In genomic region chr4:45799956-45800537, GRCm38 (mm10) we compare ENCODE assay signal across 18 mouse cellular contexts. TPM values are rescaled to one million over a fixed set of nuclear protein-coding genes. Genes with fewer than 3 reads are reported as not detected.
DNase-seq lines count a peak whose midpoint lies in the region; ATAC-seq and TF ChIP-seq lines count a peak whose summit lies in the region.
"Had no signal": no experiment of that assay in that cellular context is flagged by ENCODE, and none has a peak within 500 bp of the region (broad histone marks: within the 10 kb centered on the region; RNA-seq: fewer than 3 reads in every experiment).

No protein-coding gene starts in this region.

- TF ChIP-seq POLR2A in ES-Bruce4 (IDR thresholded peaks at IDR 0.05; ENCODE audit: insufficient read depth, low read length), result no peak

- intact Hi-C loops in heart, postnatal 25 days (cut with DNase I), result no loop called here

- peaks cover 26% of the 10 kb centered on the region for H3K36me3 ChIP-seq in heart, postnatal 0 days (replicated peaks; ENCODE audit: control insufficient read depth, insufficient read depth, low read length)
- peaks cover 6% of the 10 kb centered on the region; the same call in 1 of the 2 replicates for H3K36me3 ChIP-seq in ES-Bruce4 (ENCODE audit: control insufficient read depth, insufficient read depth, low read length, poor library complexity, severe bottlenecking)
- H3K36me3 ChIP-seq in liver, embryonic 15.5 days (replicated peaks), result 0 out of 2 replicates have a peak, but pooled peaks cover 5% of the 10 kb centered on the region
- H3K36me3 ChIP-seq: embryonic facial prominence, embryonic 12.5 days; G1E had no signal

- no peak for TF ChIP-seq EP300 in heart, postnatal 0 days (IDR thresholded peaks at IDR 0.05; ENCODE audit: low read depth)
- TF ChIP-seq EP300 in ES-Bruce4 (IDR thresholded peaks at IDR 0.05; ENCODE audit: insufficient read depth, low read depth, low read length), result no peak

- no peak overlapping the region for H3K9ac ChIP-seq in heart, postnatal 0 days (replicated peaks; ENCODE audit: low read depth, low read length)
- no peak overlapping the region for H3K9ac ChIP-seq in ES-Bruce4 (ENCODE audit: low read depth, poor library complexity, severe bottlenecking)
- no peak overlapping the region for H3K9ac ChIP-seq in liver, embryonic 15.5 days

- H3K4me1 ChIP-seq in heart, postnatal 0 days (ENCODE audit: control insufficient read depth, insufficient read depth), result peaks cover 22% of the 10 kb centered on the region
- H3K4me1 ChIP-seq in ES-Bruce4 (ENCODE audit: control insufficient read depth, insufficient read depth, low read length), result peaks cover 5% of the 10 kb centered on the region
- peaks cover 14% of the 10 kb centered on the region for H3K4me1 ChIP-seq in liver, embryonic 15.5 days (replicated peaks)

- no peak for ATAC-seq in heart, postnatal 0 days (ENCODE audit: insufficient read depth, low read depth)
- ATAC-seq in liver, embryonic 15.5 days (ENCODE audit: insufficient read depth), result no peak
- ATAC-seq: activated CD4-positive, CD25-positive, alpha-beta regulatory T cell, adult 4 months had no signal

- no peaks in the 10 kb centered on the region for H3K9me3 ChIP-seq in heart, postnatal 0 days (replicated peaks; ENCODE audit: control insufficient read depth, low read length)
- no peaks in the 10 kb centered on the region for H3K9me3 ChIP-seq in ES-Bruce4 (replicated peaks; ENCODE audit: control insufficient read depth, insufficient read depth, low read length, poor library complexity, severe bottlenecking)
- H3K9me3 ChIP-seq in liver, embryonic 15.5 days (replicated peaks), result no peaks in the 10 kb centered on the region
- H3K9me3 ChIP-seq: embryonic facial prominence, embryonic 12.5 days; G1E had no signal

- 29% methylated on average over 3 of the region's 3 CpGs for WGBS in heart, postnatal 0 days
- 19% methylated on average over 3 of the region's 3 CpGs for WGBS in liver, embryonic 15.5 days (ENCODE audit: insufficient replicate concordance)

- no peaks in the 10 kb centered on the region for H3K27me3 ChIP-seq in heart, postnatal 0 days (ENCODE audit: control insufficient read depth, insufficient read depth, low read length)
- H3K27me3 ChIP-seq in ES-Bruce4 (ENCODE audit: control insufficient read depth, insufficient read depth, low read length, poor library complexity, severe bottlenecking), result no peaks in the 10 kb centered on the region
- H3K27me3 ChIP-seq in liver, embryonic 15.5 days, result peaks cover 19% of the 10 kb centered on the region; the same call in 1 of the 2 replicates

- H3K4me2 ChIP-seq in heart, postnatal 0 days (ENCODE audit: low read depth, low read length), result peak overlapping the region; percentile 81
- peak overlapping the region; percentile 63 for H3K4me2 ChIP-seq in liver, embryonic 15.5 days

- H3K4me3 ChIP-seq in heart, postnatal 0 days (ENCODE audit: low read depth, low read length), result peak overlapping the region; percentile 53; the same call in 1 of the 2 replicates
- H3K4me3 ChIP-seq in ES-Bruce4 (ENCODE audit: low read depth, low read length), result no peak overlapping the region
- H3K4me3 ChIP-seq in liver, embryonic 15.5 days (replicated peaks), result peak overlapping the region; percentile 29

- peak overlapping the region; percentile 80 for H3K27ac ChIP-seq in heart, postnatal 0 days (ENCODE audit: low read depth)
- H3K27ac ChIP-seq in ES-Bruce4 (ENCODE audit: insufficient read depth, low read length), result peak overlapping the region; percentile 24; the same call in 1 of the 2 replicates
- H3K27ac ChIP-seq in liver, embryonic 15.5 days (replicated peaks), result peak overlapping the region; percentile 67
- H3K27ac ChIP-seq: embryonic facial prominence, embryonic 12.5 days had no signal

- TF ChIP-seq CTCF in heart, postnatal 0 days (IDR thresholded peaks at IDR 0.05; ENCODE audit: low read depth), result no peak
- TF ChIP-seq CTCF in ES-Bruce4 (IDR thresholded peaks at IDR 0.05; ENCODE audit: low read depth, low read length), result no peak

- peak; percentile 10 for DNase-seq in adrenal gland, postnatal 10 days
- DNase-seq in adrenal gland, adult 8-10 months, result no peak
- no peak for DNase-seq in heart, postnatal 0 days (ENCODE audit: low spot score)
- no peak for DNase-seq in heart, postnatal 25 days (ENCODE audit: low spot score)
- no peak for DNase-seq in frontal cortex, postnatal 14 days (ENCODE audit: low spot score in 2 of 2)
- no peak for DNase-seq in thymus, postnatal 36 days
- DNase-seq: cerebellum, postnatal 25 days; kidney, adult 8-10 months; lung, postnatal 36 days had no signal

RNA-seq across cellular contexts. Expression of gene Aldh1b1, which starts 1.2 kb away (rescaled TPM):
- total RNA-seq in adrenal gland, postnatal 10 days (2021), result 10 to 100 TPM; 22.1 to 28.1 TPM
- 10 to 100 TPM; 39.2 to 46.2 (median 41.9) TPM for total RNA-seq in adrenal gland, adult 8-10 months (2022)
- total RNA-seq in heart, postnatal 0 days (2014; rRNA removed; ENCODE audit: low replicate concordance), result 238 and 284 TPM in 2 replicates
- 200 and 211 TPM in 2 replicates for polyA plus RNA-seq in heart, postnatal 0 days (2015; fragmentation: Nextera tagmentation; extraction: Ambion mirVana)
- 10 to 100 TPM; 16.0 to 17.5 TPM for total RNA-seq in heart, postnatal 25 days (2021)
- polyA plus RNA-seq in ES-Bruce4 (2011; ENCODE audit: insufficient read depth, insufficient read length, low read depth, missing spikeins), result 9.3 and 15.9 TPM in 2 replicates
- polyA plus RNA-seq in liver, embryonic 15.5 days (2015; fragmentation: Nextera tagmentation; extraction: Ambion mirVana), result 84.6 and 101 TPM in 2 replicates
- polyA plus RNA-seq: G1E had no signal

RNA-seq across cellular contexts. Expression of gene Igfbpl1, which starts 26.7 kb away (rescaled TPM):
- under 1 TPM in 1 of 2 experiments, not detected in 1; 0.12 TPM for total RNA-seq in adrenal gland, postnatal 10 days (2021)
- total RNA-seq in adrenal gland, adult 8-10 months (2022), result under 1 TPM; 0.20 to 0.67 (median 0.26) TPM
- 9.3 and 9.7 TPM in 2 replicates for total RNA-seq in heart, postnatal 0 days (2014; rRNA removed; ENCODE audit: low replicate concordance)
- 1.6 and 2.0 TPM in 2 replicates for polyA plus RNA-seq in heart, postnatal 0 days (2015; fragmentation: Nextera tagmentation; extraction: Ambion mirVana)
- 1 to 10 TPM in 1 of 2 experiments, under 1 TPM in 1; 0.83 to 1.6 TPM for total RNA-seq in heart, postnatal 25 days (2021)
- polyA plus RNA-seq in ES-Bruce4 (2011; ENCODE audit: insufficient read depth, insufficient read length, low read depth, missing spikeins), result 2.3 and 4.1 TPM in 2 replicates
- not detected in 2 replicates for polyA plus RNA-seq in liver, embryonic 15.5 days (2015; fragmentation: Nextera tagmentation; extraction: Ambion mirVana)
- total RNA-seq: monocyte, adult 5-6 weeks had no signal
- polyA plus RNA-seq: activated CD4-positive, CD25-positive, alpha-beta regulatory T cell, adult 4 months; G1E; spleen, adult 2 months; thymus, postnatal 0 days had no signal

RNA-seq across cellular contexts. Expression of gene Stra6l, which starts 48.4 kb away (rescaled TPM):
- 1 to 10 TPM; 4.8 to 8.1 TPM for total RNA-seq in adrenal gland, postnatal 10 days (2021)
- total RNA-seq in adrenal gland, adult 8-10 months (2022), result under 1 TPM; 0.31 to 0.58 (median 0.49) TPM
- 0.19 TPM in 1 of 2 replicates, not detected in the other for total RNA-seq in heart, postnatal 0 days (2014; rRNA removed; ENCODE audit: low replicate concordance)
- polyA plus RNA-seq in heart, postnatal 0 days (2015; fragmentation: Nextera tagmentation; extraction: Ambion mirVana), result 0.12 and 0.18 TPM in 2 replicates
- total RNA-seq in heart, postnatal 25 days (2021), result not detected
- polyA plus RNA-seq in ES-Bruce4 (2011; ENCODE audit: insufficient read depth, insufficient read length, low read depth, missing spikeins), result 0.84 and 1.0 TPM in 2 replicates
- polyA plus RNA-seq in liver, embryonic 15.5 days (2015; fragmentation: Nextera tagmentation; extraction: Ambion mirVana), result 5.9 and 7.2 TPM in 2 replicates
- total RNA-seq: layer of hippocampus, postnatal 10 days had no signal
- polyA plus RNA-seq: G1E had no signal

Comparison
In these comparisons a context has a peak if more than half of its experiments do, and no peak if none do; other contexts are left out.
1. H3K27ac ChIP-seq: peak in every context shown above with its lines; median percentile 80 in heart, postnatal 0 days; 67 in liver, embryonic 15.5 days; 24 in ES-Bruce4.